Mouse (Mus musculus) liver, postnatal 0 days (tissue): ENCODE measurements at regions not wholly inside any gene's neighbourhood (a gene's known extent, or its start where the extent isn't known, plus 50 kb on each side); places are given as distances from the start of the nearest gene placed in this dataset.

Source experiments
- CTCF ChIP-seq: sonication (generic); IDR thresholded peaks from 2 replicates; pipeline ENCODE4 v1.5.1; 2016; ENCODE audit warnings: antibody characterized with exemption, low read depth
- EP300 ChIP-seq: IDR thresholded peaks from 2 replicates; pipeline ENCODE4 v1.6.1; 2016; ENCODE audit warnings: antibody characterized with exemption, low read depth, mild to moderate bottlenecking

- TF ChIP-seq CTCF (no peak), EP300 (no peak)
Measured at GRCm38 (mm10) chr16:51119835-51120234, 528.9 kb upstream of the Ccdc54 start.
